Mouse (Mus musculus) erythroblast, embryonic 14.5 days (primary cell): Measurements from ENCODE around the gene Ap1m1.
A peak's percentile ranks its signal among the peaks of the same experiment; 100 is the strongest.

ENCODE experiments used
- GATA1 ChIP-seq: IDR thresholded peaks from 2 replicates; pipeline ENCODE4 v1.6.1; 2012; ENCODE audit warnings: low read length, inconsistent platforms, mixed read lengths
- TAL1 ChIP-seq: IDR thresholded peaks from 3 replicates; pipeline ENCODE4 v1.6.1; 2012; ENCODE audit warnings: low read length, inconsistent platforms, mixed read lengths

DNA sequence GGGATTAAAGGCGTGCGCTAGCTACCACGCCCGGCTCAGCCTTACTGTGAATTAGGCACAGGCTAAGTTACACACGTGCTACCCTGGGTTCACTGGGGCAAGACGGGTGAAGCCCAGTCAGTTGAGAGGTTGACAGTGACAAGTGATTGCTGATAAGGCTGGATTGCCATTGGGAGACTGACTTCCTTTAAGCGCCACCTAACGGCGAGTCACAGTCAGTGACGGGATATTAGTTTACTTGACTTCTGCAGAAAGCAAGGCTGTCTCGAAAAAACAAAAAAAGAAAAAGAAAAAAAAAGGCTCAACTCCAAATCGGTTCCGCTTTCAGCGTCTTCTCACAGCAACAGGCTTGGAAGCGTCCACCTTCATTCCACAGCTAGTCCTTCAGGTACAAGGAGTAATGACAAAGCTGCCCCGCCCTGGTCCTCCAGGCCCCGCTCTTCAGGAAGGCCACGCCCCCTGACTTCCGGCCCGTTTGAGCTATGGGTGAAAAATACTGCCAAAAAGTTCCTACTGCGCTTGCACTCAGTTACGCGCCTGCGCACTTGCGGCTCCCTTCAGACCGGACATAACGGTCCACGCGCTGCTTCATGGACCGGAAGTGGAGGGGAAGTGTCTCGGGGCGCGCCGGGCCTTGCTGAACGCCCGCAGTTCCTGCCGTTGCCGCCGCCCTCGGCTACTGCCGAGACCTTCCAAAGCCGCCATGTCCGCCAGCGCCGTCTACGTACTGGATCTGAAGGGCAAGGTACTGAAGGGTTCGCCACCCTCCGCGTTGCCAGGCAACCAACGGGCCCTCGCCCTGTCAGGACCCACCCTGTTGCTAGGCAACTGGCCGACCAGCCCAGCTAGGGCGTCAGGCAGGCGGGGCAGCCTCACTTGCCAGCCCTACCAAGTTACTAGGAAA lies at the start of gene Ap1m1:
- TF ChIP-seq TAL1, result no peak
- peak; percentile 87 for TF ChIP-seq GATA1
